Mouse (Mus musculus) gastrocnemius, adult 2 months (tissue): ENCODE data around the gene Npl. TPM values are rescaled to one million over a fixed set of nuclear protein-coding genes. Genes with fewer than 3 reads are reported as not detected.

Source experiments
- DNase-seq: peaks from one replicate; pipeline ENCODE4 v3.0.0; 2022
- H3K27ac ChIP-seq: fragments of 200-600 bp; 2 replicates; pipeline ENCODE4 v1.8.1; 2022; ENCODE audit warnings: mild to moderate bottlenecking
- H3K4me3 ChIP-seq: fragments of 200-600 bp; 2 replicates; pipeline ENCODE4 v1.8.1; 2022; ENCODE audit warnings: mild to moderate bottlenecking, moderate library complexity
- CTCF ChIP-seq: fragments of 200-600 bp; IDR thresholded peaks from 2 replicates; pipeline ENCODE4 v1.8.1; 2022; ENCODE audit warnings: antibody characterized with exemption, mild to moderate bottlenecking, moderate library complexity
- intact Hi-C: fragments of 180-260 bp; cut with DNase I; formaldehyde crosslinking; loops from one replicate; pipeline ENCODE4 v1.15.1; 2025
- long read RNA-seq, 2 experiments: library from polyadenylated mRNA; stranded (forward); transcript quantifications; one replicate each; pipeline ENCODE4 v2.0.0; 2021
- total RNA-seq, 2 experiments: library from RNA; stranded (reverse); gene quantifications; 2 replicates each; pipeline ENCODE4 v1.2.3; 2021

Npl gene
- total RNA-seq, result 1 to 10 TPM; 1.1 to 1.6 TPM
- long read RNA-seq, experiment 1, result 0 reads
- long read RNA-seq, experiment 2, result 0 reads

DNA sequence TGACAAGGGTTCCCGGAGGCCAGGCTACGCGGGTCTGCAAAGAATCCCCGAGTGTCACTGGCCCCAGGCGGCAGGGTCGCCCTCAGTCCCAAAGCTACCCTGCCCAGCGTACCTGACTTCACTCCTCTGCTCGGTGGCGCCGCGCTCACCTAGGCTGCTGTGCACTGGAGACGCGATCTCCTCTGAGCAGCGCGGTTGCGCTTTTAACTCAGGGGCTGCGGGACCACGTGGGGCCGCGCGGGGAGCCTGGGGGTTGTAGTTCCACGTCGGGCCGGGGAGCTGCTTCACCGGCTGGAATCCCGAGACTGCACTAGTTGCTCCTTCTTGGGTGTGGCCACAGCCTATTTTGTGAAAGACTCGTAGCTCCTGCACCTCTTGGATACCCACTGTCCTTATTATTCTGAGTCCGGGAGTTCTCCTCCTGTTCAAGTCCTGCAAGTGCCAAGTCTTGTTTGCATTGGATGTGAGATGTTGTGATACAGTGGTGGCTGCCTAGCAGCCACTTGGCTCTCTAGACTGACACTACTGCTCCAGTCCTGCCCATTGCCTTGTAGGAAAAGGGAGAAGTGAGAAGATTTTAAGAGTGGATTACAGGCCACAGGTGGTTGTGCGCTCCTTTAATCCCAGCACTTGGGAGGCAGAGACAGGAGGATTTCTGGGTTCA lies at the start of gene Npl:
Gene Npl (minus strand): TSS at position 510 of the 664 bp plus-strand sequence.
- intact Hi-C loops, result no loop called here
- Histone ChIP-seq H3K4me3 (peak within 1 kb of the TSS; percentile 78), H3K27ac (peak within 1 kb of the TSS; percentile 75)
- peak; percentile 86 for DNase-seq
- no peak; the same call in 1 of the 2 replicates for TF ChIP-seq CTCF

DNA sequence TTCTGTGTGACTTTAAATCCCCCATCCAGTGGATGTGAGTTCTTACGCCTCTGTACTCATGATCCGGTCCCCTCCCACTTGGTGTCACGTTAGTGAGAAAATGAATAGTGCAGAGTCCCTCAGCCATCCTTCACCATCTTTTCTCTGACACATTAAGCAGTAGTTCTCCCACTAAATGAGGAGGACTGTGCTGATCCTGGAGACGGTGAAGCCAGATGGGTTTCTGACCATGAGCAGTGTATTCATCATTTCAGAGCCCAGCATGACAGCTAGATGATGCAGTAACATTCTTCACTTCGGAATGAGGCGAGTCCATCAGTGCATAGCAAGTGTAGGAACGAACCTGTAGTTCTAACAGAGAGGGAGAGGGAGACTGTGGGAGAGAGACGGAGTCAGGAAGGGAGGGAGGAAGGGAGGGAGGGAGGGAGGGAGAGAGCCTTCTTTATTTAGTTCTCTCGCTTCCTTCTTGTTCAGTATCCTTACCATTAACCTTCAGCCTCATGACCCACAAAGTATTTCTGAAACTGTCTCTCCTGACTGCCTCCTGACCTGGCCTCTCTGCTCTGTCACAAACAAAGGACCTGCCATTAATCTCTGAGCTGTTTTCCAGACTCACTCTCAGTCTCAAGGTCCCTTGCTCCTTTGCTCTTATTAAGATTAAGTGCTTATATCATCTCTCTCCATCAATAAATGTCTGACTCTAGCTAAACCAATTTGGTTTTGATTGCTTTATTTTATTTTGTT lies 49.6 kb upstream of the Npl start:
- Histone ChIP-seq H3K4me3 (no peak overlapping the region), H3K27ac (no peak overlapping the region)
- intact Hi-C loops, result no loop called here
- no peak for TF ChIP-seq CTCF
- no peak for DNase-seq

DNA sequence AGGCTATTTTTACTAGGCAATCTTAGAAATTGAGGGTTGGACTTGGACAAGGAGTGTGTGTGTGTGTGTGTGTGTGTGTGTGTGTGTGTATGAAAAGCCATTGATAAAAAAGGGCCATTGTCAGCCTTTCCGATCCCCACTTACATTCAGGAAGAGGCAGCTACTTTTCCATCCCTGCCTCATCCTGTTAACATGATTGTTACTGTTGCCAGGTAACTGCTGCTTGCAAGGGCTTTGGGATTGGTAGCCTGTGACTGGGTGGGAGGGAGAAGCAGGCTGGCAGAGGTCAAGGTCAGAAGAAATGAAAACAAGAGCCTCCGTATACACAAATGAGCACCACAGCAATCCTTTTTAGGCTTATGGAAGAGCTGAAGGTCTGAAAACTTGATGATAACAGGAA lies 48.9 kb upstream of the Npl start:
- no peak overlapping the region for H3K4me3 ChIP-seq
- TF ChIP-seq CTCF, result no peak
- H3K27ac ChIP-seq, result no peak overlapping the region
- intact Hi-C loops, result no loop called here
- no peak for DNase-seq

DNA sequence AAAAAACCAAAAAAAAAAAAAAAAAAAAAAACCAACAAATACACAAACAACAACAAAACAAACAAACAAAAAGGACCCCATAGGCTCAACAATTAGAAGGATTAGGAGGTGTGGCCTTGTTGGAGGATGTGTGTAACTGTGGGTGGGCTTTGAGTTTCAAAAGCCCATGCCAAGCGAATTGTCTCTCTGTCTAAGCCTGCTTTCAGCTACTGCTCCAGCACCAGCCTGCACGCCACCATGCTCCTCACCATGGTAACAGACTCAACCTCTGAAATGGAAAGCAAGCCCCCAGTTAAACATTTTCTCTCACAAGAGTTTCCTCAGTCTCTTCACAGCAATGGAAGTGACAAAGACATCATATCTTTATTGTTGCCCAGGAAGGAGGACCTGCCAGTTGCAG lies 43.8 kb upstream of the Npl start:
- intact Hi-C loops, result no loop called here
- DNase-seq, result no peak
- TF ChIP-seq CTCF, result no peak
- Histone ChIP-seq H3K27ac (no peak overlapping the region), H3K4me3 (no peak overlapping the region)

DNA sequence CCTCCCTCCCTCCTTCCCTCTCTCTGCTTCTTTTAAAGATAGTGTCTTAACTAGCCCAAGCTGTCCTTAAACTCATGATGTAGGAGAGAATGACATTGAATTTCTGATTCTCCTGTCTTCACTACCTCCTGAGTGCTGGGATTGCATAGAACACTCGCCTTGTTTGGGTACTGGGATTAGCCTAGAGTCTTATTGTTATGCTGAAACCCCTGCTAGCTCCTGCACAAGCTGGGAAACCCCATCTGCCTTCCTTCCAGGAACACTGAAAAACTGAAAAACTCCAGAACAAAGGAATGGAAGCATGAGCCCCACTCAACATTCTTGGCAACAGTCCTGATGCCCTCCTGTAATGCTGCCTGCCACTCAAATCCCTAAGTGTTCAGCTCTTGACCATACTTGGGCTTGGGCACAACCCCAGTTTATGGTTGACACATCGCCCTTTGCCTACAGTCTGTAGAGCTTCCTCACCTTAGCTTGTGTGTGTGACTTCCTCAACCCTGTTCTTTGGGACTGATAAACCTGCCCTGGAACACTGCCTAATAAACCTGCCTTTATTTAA lies 40.4 kb upstream of the Npl start:
- intact Hi-C loops, result no loop called here
- Histone ChIP-seq H3K27ac (no peak overlapping the region), H3K4me3 (no peak overlapping the region)
- DNase-seq, result no peak
- no peak for TF ChIP-seq CTCF

DNA sequence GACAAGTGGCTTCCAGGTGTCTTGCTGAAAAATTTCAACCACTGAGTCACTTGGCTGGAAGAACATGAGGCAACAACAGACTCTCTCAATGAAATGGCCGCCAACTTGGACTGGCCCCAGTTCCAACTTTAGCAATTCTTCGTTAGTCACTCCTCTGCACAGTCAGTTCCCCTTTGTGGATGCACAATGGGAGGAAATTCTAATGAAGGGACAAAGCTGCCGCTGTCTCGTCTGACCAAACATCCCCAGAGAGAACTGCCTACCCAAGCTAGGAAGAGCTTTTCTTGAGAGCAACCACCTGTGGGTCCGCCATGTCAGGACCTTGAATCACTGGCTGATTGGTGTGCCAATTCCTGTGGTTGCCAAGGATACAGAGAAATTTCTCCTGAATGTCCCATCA lies 38.1 kb upstream of the Npl start:
- intact Hi-C loops, result no loop called here
- H3K4me3 ChIP-seq, result no peak overlapping the region
- no peak for DNase-seq
- H3K27ac ChIP-seq, result no peak overlapping the region
- no peak for TF ChIP-seq CTCF

DNA sequence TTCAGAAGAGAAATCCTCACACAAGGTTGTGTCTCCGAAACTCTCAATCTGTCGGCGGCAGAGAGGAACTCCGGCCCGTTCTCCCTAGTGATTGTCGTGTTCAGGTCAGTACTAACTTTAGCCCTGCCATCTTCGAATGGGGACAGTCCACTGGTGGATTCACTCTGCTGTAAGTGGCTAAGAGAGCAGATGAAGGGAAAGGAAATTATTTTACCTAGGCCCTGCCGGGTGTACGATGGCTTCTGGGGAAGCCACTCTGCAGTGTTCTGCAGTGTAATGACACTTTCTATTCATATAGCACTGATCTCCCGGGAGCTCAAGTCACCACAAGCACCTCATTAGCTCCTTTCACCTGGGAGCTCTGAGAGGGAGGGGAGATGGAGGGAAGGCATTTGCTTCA lies 37.0 kb upstream of the Npl start:
- Histone ChIP-seq H3K4me3 (no peak overlapping the region), H3K27ac (no peak overlapping the region)
- intact Hi-C loops, result no loop called here
- no peak for TF ChIP-seq CTCF
- no peak for DNase-seq

DNA sequence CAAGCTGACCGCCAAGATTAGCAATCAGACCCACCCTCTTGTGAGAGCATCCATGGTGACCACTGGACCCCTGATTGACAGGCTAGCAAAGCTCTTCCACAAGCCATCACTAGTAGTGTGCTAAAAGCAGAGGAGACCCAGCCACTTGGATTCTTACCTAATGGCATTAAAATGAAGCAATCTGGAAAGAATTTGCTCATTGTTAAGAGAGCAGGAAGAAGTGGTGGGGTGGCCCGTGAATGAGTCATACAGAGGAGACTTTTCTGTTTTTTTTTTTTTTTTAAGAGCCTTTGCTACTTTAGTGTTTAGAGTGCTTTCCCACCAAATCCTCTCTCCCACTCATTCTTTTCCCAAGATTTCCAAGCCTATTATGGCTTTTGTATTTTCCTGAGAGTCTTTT lies 35.9 kb upstream of the Npl start:
- Histone ChIP-seq H3K4me3 (no peak overlapping the region), H3K27ac (peak overlapping the region; percentile 1; the same call in 1 of the 2 replicates)
- TF ChIP-seq CTCF, result no peak
- intact Hi-C loops, result no loop called here
- no peak for DNase-seq

DNA sequence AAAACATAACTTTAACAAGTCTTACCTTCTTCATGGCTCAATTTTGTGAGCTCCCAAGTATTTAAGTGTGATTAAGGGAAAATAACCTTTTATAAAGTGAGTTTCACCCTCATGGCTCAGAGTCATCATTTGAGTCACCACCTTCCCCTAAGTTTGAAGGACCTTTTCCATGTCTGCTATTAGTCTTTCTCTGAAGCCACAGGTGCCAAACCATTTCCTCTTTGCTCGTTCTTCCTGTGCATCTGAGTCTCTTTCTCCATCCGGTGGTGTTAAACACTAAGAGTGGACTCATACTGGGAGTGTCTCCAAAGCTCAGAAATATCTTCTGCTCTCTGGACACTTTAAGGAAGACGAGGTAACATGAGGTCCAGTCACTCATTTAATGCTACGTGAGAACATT lies 33.3 kb upstream of the Npl start:
- H3K4me3 ChIP-seq, result no peak overlapping the region
- intact Hi-C loops, result no loop called here
- no peak for DNase-seq
- TF ChIP-seq CTCF, result no peak
- no peak overlapping the region for H3K27ac ChIP-seq

DNA sequence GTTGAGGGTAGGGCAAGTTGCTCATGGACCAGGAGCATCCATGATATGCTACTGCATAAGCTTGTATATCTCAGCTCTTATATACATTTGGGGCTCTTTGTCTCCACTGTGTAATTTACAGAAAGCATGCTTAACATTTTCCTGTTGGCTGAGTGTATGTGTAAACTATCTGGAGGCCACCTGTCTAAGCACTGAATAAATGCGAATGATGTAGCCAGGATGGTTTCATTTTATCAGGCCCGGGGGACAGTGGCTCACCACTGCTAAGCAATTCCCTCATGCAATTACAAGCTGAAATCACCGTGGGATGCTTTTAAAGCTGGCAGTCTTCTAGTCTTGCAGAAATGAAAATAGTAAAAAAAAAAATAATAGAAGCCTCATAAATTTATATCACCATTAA lies 24.9 kb upstream of the Npl start:
- TF ChIP-seq CTCF, result no peak
- no peak for DNase-seq
- Histone ChIP-seq H3K4me3 (no peak overlapping the region), H3K27ac (no peak overlapping the region)
- intact Hi-C loops, result no loop called here

DNA sequence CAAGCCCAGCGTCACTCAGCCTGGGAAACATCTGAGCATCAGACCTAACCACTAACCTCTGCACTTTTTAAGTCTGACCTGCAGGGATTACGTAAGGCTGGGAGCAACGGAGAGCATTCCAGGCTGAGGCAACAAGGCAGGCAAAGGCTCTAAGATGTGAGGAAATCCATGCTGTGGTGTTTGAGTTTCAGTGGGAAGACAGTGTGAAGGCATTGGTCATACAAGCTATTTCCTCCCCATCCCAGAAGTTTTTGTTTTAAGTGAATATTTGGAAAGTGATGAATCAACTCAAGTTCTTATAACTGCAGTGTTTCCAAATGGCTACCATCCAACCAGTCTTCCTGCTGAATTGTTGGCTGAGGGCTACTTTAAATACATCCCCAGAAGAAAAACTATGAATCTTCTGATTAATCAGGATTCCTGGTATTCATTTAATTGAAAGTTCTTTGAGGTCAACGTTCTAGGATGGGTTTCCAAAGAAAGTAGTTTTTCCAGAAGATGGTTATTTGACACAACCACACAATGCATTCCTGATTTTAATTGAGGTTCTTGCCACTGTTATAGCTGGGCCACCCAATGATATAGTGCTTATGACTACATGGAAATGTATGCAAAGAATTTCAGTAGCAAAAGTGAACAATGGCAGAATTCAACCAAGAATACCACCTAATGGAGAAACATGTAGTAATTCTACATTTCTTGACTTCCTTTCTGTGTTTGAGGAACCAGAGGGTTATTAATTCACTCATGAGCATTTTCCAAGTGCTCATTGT lies 22.6 kb upstream of the Npl start:
- H3K27ac ChIP-seq, result no peak overlapping the region

DNA sequence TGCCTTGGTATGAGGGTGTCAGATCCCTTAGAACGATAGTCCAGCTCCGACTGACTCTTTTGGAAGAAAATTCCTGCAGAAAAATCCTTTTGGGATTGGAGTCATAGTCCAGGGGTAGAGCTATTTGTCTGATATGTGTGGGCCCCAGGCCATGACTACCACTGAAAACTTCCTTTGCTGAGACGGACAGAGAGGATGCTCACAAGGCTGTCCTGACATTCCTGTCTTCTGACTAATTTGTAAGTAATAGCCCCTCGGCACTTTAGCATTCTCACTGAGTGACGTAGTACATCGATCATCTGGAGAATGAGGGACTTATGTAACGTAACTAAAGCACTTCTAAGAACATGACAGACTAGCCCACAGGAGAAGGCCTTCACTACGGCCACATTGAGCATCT lies 15.9 kb upstream of the Npl start:
- H3K27ac ChIP-seq, result no peak overlapping the region
- no peak overlapping the region for H3K4me3 ChIP-seq
- no peak for DNase-seq
- no peak for TF ChIP-seq CTCF
- intact Hi-C loops, result no loop called here

More for the DNA sequence above, 22.6 kb upstream of the Npl start:
- DNase-seq, result no peak
- H3K4me3 ChIP-seq, result no peak overlapping the region
- intact Hi-C loops, result no loop called here
- no peak for TF ChIP-seq CTCF

DNA sequence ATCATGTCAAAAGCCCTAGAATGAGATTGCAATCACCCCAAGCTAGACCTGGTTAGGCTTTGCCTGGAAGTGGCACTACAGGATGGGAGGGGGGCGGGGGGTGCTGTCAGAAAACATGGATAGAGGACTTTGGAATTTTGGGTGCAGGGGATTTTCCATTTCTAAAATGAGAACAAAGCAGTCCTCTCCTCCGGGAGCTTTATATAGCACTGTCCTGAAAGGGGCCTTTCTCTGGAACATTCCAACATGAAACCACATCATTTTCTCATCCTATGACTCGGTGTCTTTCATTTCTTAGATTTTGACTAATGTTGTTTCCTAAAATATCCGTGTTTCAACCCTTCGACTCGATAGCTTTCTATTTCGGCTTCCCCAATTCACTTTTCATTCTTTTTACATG lies 14.9 kb upstream of the Npl start:
- Histone ChIP-seq H3K4me3 (no peak overlapping the region), H3K27ac (no peak overlapping the region)
- DNase-seq, result no peak
- no peak for TF ChIP-seq CTCF
- intact Hi-C loops, result no loop called here
